Mouse (Mus musculus) stomach, embryonic 14.5 days (tissue): ENCODE results near the gene Pld6. TPM values are rescaled to one million over a fixed set of nuclear protein-coding genes. Genes with fewer than 3 reads are reported as not detected.

ENCODE experiments used
- ATAC-seq: fragments of 200-750 bp; cut with Nextera tagmentation; 2 replicates; pipeline ENCODE4 v1.8.0; 2017; ENCODE audit warnings: low read depth, moderate TSS enrichment; ENCODE audit not compliant: insufficient number of reproducible peaks, insufficient read depth, low FRiP score
- H3K27ac ChIP-seq: fragments of 300-500 bp; sonication (generic); 2 replicates; pipeline ENCODE4 v1.5.1; 2014; ENCODE audit warnings: mild to moderate bottlenecking, low read length, moderate library complexity, mixed read lengths
- H3K27me3 ChIP-seq: fragments of 300-500 bp; sonication (generic); 2 replicates; pipeline ENCODE4 v1.6.1; 2014; ENCODE audit warnings: low read length, control low read depth, mixed read lengths; ENCODE audit not compliant: control insufficient read depth, insufficient read depth
- H3K36me3 ChIP-seq: fragments of 300-500 bp; sonication (generic); 2 replicates; pipeline ENCODE4 v1.6.1; 2014; ENCODE audit warnings: mild to moderate bottlenecking, control low read depth, low read length, moderate library complexity, mixed read lengths; ENCODE audit not compliant: control insufficient read depth, insufficient read depth
- H3K4me1 ChIP-seq: fragments of 300-500 bp; sonication (generic); 2 replicates; pipeline ENCODE4 v1.6.1; 2014; ENCODE audit warnings: low read length, control low read depth, mixed read lengths; ENCODE audit not compliant: control insufficient read depth, insufficient read depth
- H3K4me2 ChIP-seq: fragments of 300-500 bp; sonication (generic); replicated peaks from 2 replicates; pipeline ENCODE4 v1.6.1; 2014; ENCODE audit warnings: low read depth, low read length, control low read depth
- H3K4me3 ChIP-seq: fragments of 300-500 bp; sonication (generic); 2 replicates; pipeline ENCODE4 v1.5.1; 2014; ENCODE audit warnings: low read depth, low read length, control low read depth
- H3K9ac ChIP-seq: fragments of 300-500 bp; sonication (generic); replicated peaks from 2 replicates; pipeline ENCODE4 v1.6.1; 2014; ENCODE audit warnings: low read depth, mild to moderate bottlenecking, control low read depth, low read length, moderate library complexity, mixed read lengths
- H3K9me3 ChIP-seq: fragments of 300-500 bp; sonication (generic); 2 replicates; pipeline ENCODE4 v1.6.1; 2016; ENCODE audit warnings: low read depth, low read length, control low read depth; ENCODE audit not compliant: control insufficient read depth
- WGBS: fragments of 180-500 bp; shearing (Covaris S2); extraction: QIAGEN DNeasy Blood & Tissue Kit; methylation state at CpG from one replicate; pipeline ENCODE4 v1.1.7; 2014; 5-methylcytosine and 5-hydroxymethylcytosine counted together
- polyA plus RNA-seq: library from polyadenylated mRNA; unstranded; fragments of >200 nt; fragmentation: Nextera tagmentation; extraction: Ambion mirVana; gene quantifications from 2 replicates; pipeline ENCODE4 v1.2.1, GENCODE M21; 2014

Pld6 gene
- polyA plus RNA-seq, 1 experiment from 2014 or later, result 1.7 TPM

GRCm38 (mm10) chr11:59754504-59754903 lies 32.9 kb downstream of the Pld6 start:
- Histone ChIP-seq H3K27ac (no peak overlapping the region), H3K4me1 (no peaks in the 10 kb centered on the region), H3K27me3 (no peaks in the 10 kb centered on the region), H3K4me2 (no peak overlapping the region), H3K36me3 (peaks cover 81% of the 10 kb centered on the region), H3K9me3 (no peaks in the 10 kb centered on the region), H3K9ac (no peak overlapping the region), H3K4me3 (no peak overlapping the region)
- no peak for ATAC-seq
- WGBS, result 92% methylated on average over 6 of the region's 6 CpGs

GRCm38 (mm10) chr11:59749050-59749449 lies 38.4 kb downstream of the Pld6 start:
- H3K4me2 ChIP-seq, result no peak overlapping the region
- H3K4me1 ChIP-seq, result no peaks in the 10 kb centered on the region
- H3K36me3 ChIP-seq, result peaks cover 54% of the 10 kb centered on the region
- H3K9ac ChIP-seq, result no peak overlapping the region
- WGBS, result 85% methylated on average over 3 of the region's 3 CpGs
- no peaks in the 10 kb centered on the region for H3K27me3 ChIP-seq
- ATAC-seq, result no peak
- H3K27ac ChIP-seq, result no peak overlapping the region
- no peaks in the 10 kb centered on the region for H3K9me3 ChIP-seq
- H3K4me3 ChIP-seq, result no peak overlapping the region

GRCm38 (mm10) chr11:59746614-59747013 lies 40.8 kb downstream of the Pld6 start:
- ATAC-seq, result no peak
- no peaks in the 10 kb centered on the region for H3K27me3 ChIP-seq
- no peaks in the 10 kb centered on the region for H3K9me3 ChIP-seq
- no peak overlapping the region for H3K27ac ChIP-seq
- H3K4me2 ChIP-seq, result no peak overlapping the region
- H3K9ac ChIP-seq, result no peak overlapping the region
- H3K4me1 ChIP-seq, result no peaks in the 10 kb centered on the region
- H3K36me3 ChIP-seq, result peaks cover 62% of the 10 kb centered on the region
- no peak overlapping the region for H3K4me3 ChIP-seq
- WGBS, result 88% methylated on average over 2 of the region's 2 CpGs

- no peaks in the 10 kb centered on the region for H3K9me3 ChIP-seq
- no peak for ATAC-seq
- no peak overlapping the region for H3K9ac ChIP-seq
- WGBS, result 81% methylated on average over 5 of the region's 5 CpGs
- H3K27me3 ChIP-seq, result no peaks in the 10 kb centered on the region
- peaks cover 64% of the 10 kb centered on the region for H3K36me3 ChIP-seq
- no peaks in the 10 kb centered on the region for H3K4me1 ChIP-seq
- H3K4me2 ChIP-seq, result no peak overlapping the region
- H3K27ac ChIP-seq, result no peak overlapping the region
- H3K4me3 ChIP-seq, result no peak overlapping the region
These were observed 41.6 kb downstream of the Pld6 start for GRCm38 (mm10) chr11:59745851-59746250.

GRCm38 (mm10) chr11:59744374-59744773 lies 43.1 kb downstream of the Pld6 start:
- 94% methylated on average over 4 of the region's 4 CpGs for WGBS
- H3K4me2 ChIP-seq, result no peak overlapping the region
- no peaks in the 10 kb centered on the region for H3K9me3 ChIP-seq
- H3K27me3 ChIP-seq, result no peaks in the 10 kb centered on the region
- no peak overlapping the region for H3K27ac ChIP-seq
- H3K4me3 ChIP-seq, result no peak overlapping the region
- no peak for ATAC-seq
- H3K9ac ChIP-seq, result no peak overlapping the region
- H3K4me1 ChIP-seq, result no peaks in the 10 kb centered on the region
- peaks cover 62% of the 10 kb centered on the region for H3K36me3 ChIP-seq

GRCm38 (mm10) chr11:59743712-59744111 lies 43.7 kb downstream of the Pld6 start:
- WGBS, result 80% methylated on average over 1 of the region's 1 CpGs
- Histone ChIP-seq H3K9me3 (no peaks in the 10 kb centered on the region), H3K4me2 (no peak overlapping the region), H3K4me3 (no peak overlapping the region), H3K27me3 (no peaks in the 10 kb centered on the region), H3K4me1 (no peaks in the 10 kb centered on the region), H3K36me3 (peaks cover 61% of the 10 kb centered on the region), H3K27ac (no peak overlapping the region), H3K9ac (no peak overlapping the region)
- no peak for ATAC-seq

- Histone ChIP-seq H3K9me3 (no peaks in the 10 kb centered on the region), H3K4me1 (no peaks in the 10 kb centered on the region), H3K9ac (no peak overlapping the region), H3K27me3 (no peaks in the 10 kb centered on the region), H3K4me3 (no peak overlapping the region), H3K4me2 (no peak overlapping the region), H3K36me3 (peaks cover 61% of the 10 kb centered on the region), H3K27ac (no peak overlapping the region)
- WGBS, result 82% methylated on average over 2 of the region's 2 CpGs
- no peak for ATAC-seq
These were observed 44.1 kb downstream of the Pld6 start for GRCm38 (mm10) chr11:59743307-59743706.

GRCm38 (mm10) chr11:59741915-59742314 lies 45.5 kb downstream of the Pld6 start:
- no peak for ATAC-seq
- 98% methylated on average over 5 of the region's 5 CpGs for WGBS
- H3K36me3 ChIP-seq, result peaks cover 71% of the 10 kb centered on the region
- H3K9ac ChIP-seq, result no peak overlapping the region
- H3K9me3 ChIP-seq, result no peaks in the 10 kb centered on the region
- H3K4me2 ChIP-seq, result no peak overlapping the region
- no peaks in the 10 kb centered on the region for H3K27me3 ChIP-seq
- no peak overlapping the region for H3K27ac ChIP-seq
- H3K4me1 ChIP-seq, result no peaks in the 10 kb centered on the region
- no peak overlapping the region for H3K4me3 ChIP-seq

GRCm38 (mm10) chr11:59739996-59740395 lies 47.4 kb downstream of the Pld6 start:
- Histone ChIP-seq H3K4me1 (no peaks in the 10 kb centered on the region), H3K27ac (no peak overlapping the region), H3K36me3 (peaks cover 84% of the 10 kb centered on the region), H3K9me3 (no peaks in the 10 kb centered on the region), H3K4me2 (no peak overlapping the region), H3K9ac (no peak overlapping the region), H3K27me3 (no peaks in the 10 kb centered on the region), H3K4me3 (no peak overlapping the region)
- 72% methylated on average over 2 of the region's 2 CpGs for WGBS
- ATAC-seq, result no peak
